Mouse (Mus musculus) gastrocnemius, postnatal 14 days (tissue): ENCODE data around the gene Gm9958. TPM values are rescaled to one million over a fixed set of nuclear protein-coding genes. Genes with fewer than 3 reads are reported as not detected.

Source experiments
- DNase-seq: peaks from one replicate; pipeline ENCODE4 v3.0.0; 2021; ENCODE audit warnings: mixed read lengths
- intact Hi-C: fragments of 180-260 bp; cut with DNase I; formaldehyde crosslinking; loops from one replicate; pipeline ENCODE4 v1.15.1; 2025; ENCODE audit warnings: low total_unique reads
- long read RNA-seq, 2 experiments: library from polyadenylated mRNA; stranded (forward); transcript quantifications; one replicate each; pipeline ENCODE4 v2.0.0; 2021
- total RNA-seq, 2 experiments: library from RNA; stranded (reverse); gene quantifications; 2 replicates each; pipeline ENCODE4 v1.2.3; 2021

The Gm9958 gene
- under 1 TPM; 0.74 to 0.89 TPM for total RNA-seq
- long read RNA-seq, experiment 1 = 0 reads
- long read RNA-seq, experiment 2 = 0 reads

DNA sequence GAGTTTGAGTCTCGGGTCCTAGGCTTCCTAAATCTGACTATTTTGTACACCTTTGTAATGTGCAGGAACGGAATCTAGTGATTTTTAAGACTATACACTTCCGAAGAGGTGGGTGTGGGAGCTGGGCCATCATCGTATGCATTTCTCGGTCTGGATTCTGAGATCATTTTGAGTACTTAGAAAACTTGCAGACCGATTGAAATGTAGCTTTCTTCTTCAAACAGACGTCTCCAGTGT, at the start of gene Gm9958:
Gene Gm9958 (plus strand): TSS at position 138 of the 237 bp plus-strand sequence.
- intact Hi-C loops = loop anchor here (5.0 kb wide), 1 partner anchor 145 kb away; the partner anchor contains the start of gene Cox18
- DNase-seq = no peak

GRCm38 (mm10) chr5:90331071-90331470, 35.9 kb upstream of the Gm9958 start:
- intact Hi-C loops = no loop called here
- no peak for DNase-seq

DNA sequence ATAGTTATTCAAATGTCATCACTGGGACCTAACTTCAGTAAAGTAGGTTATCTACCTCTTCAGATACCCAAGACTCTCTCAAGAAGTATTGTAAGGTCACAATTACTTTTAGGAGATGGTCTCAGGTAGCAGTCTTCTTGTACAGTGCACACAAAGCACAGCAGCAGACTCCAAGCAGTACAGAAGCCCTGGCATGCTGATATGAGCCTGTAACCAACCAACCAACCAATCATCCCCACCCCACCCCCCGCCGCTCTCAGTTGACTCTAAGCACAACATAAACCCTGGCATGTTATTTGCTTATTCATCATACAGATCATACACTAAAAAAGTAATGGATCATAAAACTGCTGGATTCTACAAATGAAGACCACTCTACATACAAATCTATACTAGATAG, 34.5 kb upstream of the Gm9958 start:
- no peak for DNase-seq
- intact Hi-C loops = no loop called here

DNA sequence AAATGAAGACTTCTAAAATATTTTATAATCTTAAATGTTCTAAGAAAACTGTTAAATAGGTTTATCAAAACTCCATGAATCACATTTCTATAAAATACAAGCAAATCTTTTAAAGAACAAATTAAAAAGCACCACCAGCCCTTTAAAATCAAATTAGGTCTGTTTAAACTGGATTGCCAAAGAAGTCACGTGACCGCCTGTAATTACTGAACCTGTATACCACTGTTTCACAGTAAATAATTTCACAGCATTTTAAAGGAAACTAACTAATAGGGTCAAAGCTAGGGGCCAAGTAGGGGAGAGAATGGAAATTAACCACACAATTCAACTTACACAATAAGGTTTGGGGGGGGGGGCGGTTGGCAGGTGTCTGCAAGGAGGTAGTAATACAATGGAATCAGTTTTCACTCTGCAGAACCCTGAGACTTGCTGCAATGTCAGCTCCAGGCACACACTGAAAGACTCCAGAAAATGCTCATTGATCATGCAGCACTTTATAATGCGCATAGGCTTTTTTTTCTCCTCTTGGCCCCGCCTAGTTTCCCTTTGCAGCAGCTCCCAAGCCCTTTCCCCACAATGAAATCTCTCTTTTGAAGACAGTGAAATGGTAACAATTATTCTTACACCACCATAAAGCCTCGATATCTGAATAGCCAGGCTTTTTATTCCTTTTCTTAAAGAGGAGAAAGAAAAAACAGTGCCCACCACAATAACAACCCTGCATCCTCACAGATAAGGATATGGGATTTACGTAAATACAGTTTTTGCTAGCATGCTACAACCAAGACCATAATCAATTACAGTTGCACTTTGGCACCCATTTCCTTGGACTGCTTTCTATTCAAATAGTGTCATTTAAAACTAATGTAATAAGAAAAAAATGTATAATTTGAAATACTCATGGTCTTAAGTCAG, 28.6 kb upstream of the Gm9958 start:
- intact Hi-C loops = no loop called here
- DNase-seq = no peak

- intact Hi-C loops = no loop called here
- peak; percentile 68 for DNase-seq
Observed at GRCm38 (mm10) chr5:90339129-90339952, 27.7 kb upstream of the Gm9958 start.

DNA sequence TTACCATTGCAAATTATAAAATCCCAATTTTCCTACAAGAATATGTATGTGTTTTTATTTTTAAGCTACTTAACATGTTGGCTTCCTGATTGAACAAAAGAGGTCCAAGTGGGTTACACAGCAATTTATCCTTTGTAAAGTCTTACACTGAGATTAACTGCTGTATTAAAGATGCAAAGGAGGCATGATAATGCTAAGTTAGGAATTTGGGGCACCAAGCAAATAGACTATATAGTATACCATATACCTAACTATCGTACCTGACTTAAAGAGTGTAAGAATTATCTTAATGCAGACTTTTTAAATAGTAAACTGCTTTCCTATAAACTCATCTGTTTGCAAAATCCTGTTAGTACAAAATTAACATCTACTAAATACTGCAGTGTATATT, 27.1 kb upstream of the Gm9958 start:
- no peak for DNase-seq
- intact Hi-C loops = no loop called here

DNA sequence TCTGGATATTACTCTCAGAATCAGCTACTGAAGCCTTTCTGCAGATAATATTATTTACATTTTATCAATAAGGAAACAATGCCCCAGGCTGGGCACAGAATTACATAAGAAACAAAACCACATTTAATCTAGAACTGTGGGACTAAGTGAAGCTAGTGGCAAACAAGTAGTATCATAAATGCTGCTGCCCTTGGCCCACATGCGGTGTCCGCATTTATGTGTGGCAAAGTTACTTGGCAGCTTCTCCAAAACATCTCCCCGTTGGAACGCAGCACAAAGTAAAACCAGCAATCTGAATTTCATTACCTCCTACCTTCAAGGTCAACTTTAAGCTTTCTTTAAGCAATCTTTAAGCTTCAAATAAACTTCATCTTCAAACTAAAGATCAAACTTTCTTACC, 26.2 kb upstream of the Gm9958 start:
- no peak for DNase-seq
- intact Hi-C loops = no loop called here

GRCm38 (mm10) chr5:90346877-90347276, 20.1 kb upstream of the Gm9958 start:
- intact Hi-C loops = no loop called here
- no peak for DNase-seq

DNA sequence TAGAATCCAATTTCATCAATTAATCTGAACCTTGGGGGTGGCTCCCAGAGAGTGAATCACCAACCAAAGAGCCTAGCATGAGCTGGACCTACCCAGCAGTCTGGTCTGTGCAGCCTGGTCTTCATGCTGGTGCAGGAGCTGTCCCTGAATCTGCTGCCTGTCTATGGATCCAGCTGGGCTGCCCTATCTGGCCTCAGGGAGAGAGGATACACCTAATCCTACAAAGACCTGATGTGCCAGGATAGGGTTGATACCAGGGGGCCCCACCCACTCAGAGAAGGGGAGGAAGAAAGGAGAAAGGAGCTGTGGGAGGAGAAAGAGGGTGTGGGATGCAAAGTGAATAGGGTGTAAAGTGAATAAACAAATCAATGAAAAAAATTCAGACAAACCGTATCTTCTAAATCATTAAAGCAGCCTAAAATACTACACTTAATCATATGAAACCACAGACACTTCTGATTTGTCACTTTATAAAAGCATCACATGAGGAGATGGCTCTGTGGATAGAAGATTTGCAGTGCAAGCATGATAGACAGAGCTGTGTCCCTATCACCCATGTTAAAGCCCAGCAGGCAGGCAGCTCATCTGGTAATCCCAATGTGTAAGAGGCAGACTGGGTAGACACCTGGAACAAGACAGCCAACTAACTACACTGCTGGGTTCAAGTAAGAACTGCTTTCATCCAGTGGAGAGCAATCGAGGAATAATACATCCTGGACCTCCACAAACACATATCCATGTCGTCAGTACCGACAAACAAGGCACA, 13.3 kb upstream of the Gm9958 start:
- intact Hi-C loops = no loop called here
- no peak for DNase-seq

DNA sequence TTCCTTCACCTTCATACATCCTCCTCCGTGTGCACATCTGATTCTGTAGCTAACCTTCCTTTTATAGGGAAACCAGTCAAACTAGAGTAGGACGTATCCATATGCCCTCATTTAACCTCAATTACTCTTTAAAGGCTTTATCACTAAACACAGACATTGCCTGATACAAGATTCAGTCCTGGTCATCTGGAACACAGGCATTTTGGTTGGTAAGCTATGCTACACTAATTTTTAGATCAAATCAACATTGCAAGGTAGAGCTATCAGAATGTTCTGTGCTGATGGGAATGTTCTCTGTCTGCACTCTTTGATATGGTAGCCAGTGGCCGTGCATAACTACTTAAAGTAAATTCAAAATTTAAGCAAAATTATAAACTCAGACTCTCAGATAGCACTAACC, 11.2 kb upstream of the Gm9958 start:
- DNase-seq = no peak
- intact Hi-C loops = loop anchor here (5.0 kb wide), 2 partner anchors 69 to 114 kb away; no protein-coding TSS in a partner anchor

- intact Hi-C loops = no loop called here
- DNase-seq = peak; percentile 46
Observed at GRCm38 (mm10) chr5:90364526-90364925, 2.5 kb upstream of the Gm9958 start.

DNA sequence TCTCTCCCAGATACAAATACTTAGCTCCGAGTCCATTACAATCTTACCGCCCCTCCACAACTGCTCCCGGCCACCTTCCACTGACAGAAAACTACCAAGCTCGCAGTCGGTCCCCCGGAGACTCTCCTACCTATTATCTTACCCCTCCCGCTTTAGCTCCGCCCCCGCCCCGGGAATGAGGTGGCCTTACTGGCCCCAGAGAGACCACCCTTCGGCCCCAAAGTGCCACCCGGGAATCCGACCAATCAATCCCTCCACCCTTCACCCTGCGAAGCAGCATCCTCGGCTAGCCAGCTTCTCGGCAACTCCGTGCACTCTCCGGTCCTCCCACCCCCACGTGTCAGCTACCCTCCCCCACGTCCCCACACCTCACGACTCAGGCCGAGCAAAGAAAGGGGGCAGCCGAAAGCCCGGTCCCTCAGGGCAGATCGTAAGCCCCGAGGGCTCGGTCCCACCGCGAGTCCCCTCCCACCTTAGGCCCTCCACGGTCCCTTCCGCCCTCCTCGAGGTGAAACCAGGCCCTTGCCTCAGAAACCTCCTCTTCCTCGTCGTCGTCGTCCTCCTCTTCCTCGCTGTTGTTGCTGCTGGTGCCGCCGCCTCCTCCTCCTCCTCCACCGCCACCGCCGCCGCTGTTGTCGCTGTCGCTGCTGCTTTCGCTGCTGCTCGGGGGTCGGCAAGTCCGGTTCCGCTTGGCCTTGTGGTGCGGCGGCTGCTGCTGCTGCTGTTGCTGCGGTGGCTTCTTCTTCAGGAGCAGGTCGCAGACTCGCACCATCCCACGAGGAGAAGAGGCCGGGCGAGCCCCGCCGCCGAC, 1.7 kb upstream of the Gm9958 start:
- DNase-seq = peak; percentile 43
- intact Hi-C loops = loop anchor here (5.0 kb wide), 1 partner anchor 143 kb away; the partner anchor contains the start of gene Cox18

GRCm38 (mm10) chr5:90366121-90367066, 610 bp upstream of the Gm9958 start, which contains the start of gene Ankrd17:
Ankrd17 (minus strand) TSS chr5:90366577.
- DNase-seq = peak; percentile 92
- intact Hi-C loops = loop anchor here (5.0 kb wide), 1 partner anchor 144 kb away; the partner anchor contains the start of gene Cox18

DNA sequence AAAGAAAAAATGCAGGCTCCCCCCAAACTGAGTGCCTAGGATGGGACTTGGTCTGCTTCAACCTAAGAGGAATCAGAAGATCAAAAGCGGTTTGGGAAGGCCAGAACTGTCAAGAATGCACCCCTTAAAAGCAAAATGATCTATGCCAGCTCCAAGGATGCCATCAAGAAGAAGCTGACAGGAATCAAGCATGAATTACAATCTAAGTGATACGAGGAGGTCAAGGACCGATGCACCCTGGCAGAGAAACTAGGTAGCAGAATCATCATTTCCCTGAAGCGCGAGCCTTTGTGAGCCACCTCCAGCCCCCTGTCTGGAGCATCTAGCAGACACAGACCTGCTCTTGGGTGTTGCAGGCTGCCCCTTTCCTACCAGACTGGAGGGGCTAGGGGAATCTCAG, 3.4 kb downstream of the Gm9958 start:
- no peak for DNase-seq
- intact Hi-C loops = no loop called here

GRCm38 (mm10) chr5:90373708-90374107, 6.7 kb downstream of the Gm9958 start:
- intact Hi-C loops = no loop called here
- no peak for DNase-seq

- intact Hi-C loops = no loop called here
Observed at GRCm38 (mm10) chr5:90381458-90381857, 14.5 kb downstream of the Gm9958 start.

GRCm38 (mm10) chr5:90383080-90383479, 16.1 kb downstream of the Gm9958 start:
- DNase-seq = no peak
- intact Hi-C loops = no loop called here

More at GRCm38 (mm10) chr5:90381458-90381857, 14.5 kb downstream of the Gm9958 start:
- no peak for DNase-seq

DNA sequence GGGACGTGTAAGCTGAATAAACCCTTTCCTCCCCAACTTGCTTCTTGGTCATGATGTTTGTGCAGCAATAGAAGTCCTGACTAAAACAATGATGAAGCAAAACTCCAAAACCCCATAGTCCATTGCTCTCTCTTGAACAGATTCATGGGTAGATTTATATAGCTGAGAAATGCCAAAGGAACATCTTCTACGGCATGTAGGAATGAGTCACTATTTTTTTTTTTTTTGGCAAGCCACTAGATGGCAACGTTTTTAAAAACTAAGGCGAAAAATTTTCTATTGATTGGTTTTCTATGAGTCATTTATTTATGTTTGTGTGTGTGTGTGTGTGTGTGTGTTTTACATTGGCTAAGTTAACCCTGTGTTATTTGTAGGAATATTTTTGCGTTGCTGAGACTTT, 26.8 kb downstream of the Gm9958 start:
- DNase-seq = no peak
- intact Hi-C loops = no loop called here
